Mouse (Mus musculus) A20 (cell line): Measurements from ENCODE around the gene Npr1.

Source experiments
- DNase-seq: peaks from one replicate; pipeline ENCODE4 v3.0.0-alpha.2; 2011; ENCODE audit warnings: low read depth, low spot score

Gene Npr1

DNA sequence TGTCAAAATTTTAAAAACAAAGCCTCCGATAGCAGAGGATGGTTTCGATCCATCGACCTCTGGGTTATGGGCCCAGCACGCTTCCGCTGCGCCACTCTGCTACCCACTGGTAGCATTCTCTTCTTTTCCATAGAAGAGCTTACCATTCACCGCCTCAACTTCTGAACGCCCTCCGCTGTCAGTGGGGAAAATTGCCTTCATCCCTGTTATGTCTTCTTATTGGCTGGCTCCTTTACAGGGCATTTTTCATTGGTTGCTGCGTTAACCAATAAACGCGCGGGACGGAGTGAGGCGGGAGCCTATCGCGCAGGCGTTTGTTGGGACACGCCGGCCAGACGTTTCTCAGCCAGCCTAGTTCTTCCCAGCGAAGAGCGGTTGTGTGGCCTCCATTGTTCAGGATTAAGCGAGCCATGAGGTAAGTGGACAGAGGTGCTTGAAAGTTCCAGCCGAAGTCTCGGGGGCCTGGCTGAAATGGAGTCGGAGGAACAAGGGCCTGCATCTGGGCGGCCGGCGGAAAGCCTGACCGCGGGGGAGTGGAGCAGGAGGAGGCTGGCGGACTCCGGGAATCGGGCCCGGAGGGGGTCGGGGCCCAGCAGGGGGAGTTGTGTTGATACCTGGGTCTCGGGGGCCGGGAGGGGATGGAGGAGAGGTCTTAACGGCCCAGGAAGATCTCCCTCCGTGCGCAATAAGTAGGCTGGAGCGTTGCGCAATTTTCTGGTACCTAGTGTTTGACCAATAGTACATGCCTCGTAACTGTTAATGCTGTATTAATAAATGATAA is 10.4 kb upstream of the Npr1 start, which contains the start of gene Ilf2:
Gene Ilf2 (plus strand): TSS at position 296 of the 781 bp plus-strand sequence.
- peak; percentile 98 for DNase-seq

- DNase-seq: peak; percentile 61
Measured at GRCm38 (mm10) chr3:90475151-90475830, 9.6 kb upstream of the Npr1 start.

- DNase-seq: peak; percentile 78
Measured at GRCm38 (mm10) chr3:90472213-90472612, 6.5 kb upstream of the Npr1 start.

GRCm38 (mm10) chr3:90467618-90468300 is 2.1 kb upstream of the Npr1 start:
- no peak for DNase-seq

GRCm38 (mm10) chr3:90466311-90466766 is 673 bp upstream of the Npr1 start:
- no peak for DNase-seq

GRCm38 (mm10) chr3:90465081-90465685 is 483 bp downstream of the Npr1 start:
- no peak for DNase-seq

- no peak for DNase-seq
Measured at GRCm38 (mm10) chr3:90464552-90465080, 1.1 kb downstream of the Npr1 start.

DNA sequence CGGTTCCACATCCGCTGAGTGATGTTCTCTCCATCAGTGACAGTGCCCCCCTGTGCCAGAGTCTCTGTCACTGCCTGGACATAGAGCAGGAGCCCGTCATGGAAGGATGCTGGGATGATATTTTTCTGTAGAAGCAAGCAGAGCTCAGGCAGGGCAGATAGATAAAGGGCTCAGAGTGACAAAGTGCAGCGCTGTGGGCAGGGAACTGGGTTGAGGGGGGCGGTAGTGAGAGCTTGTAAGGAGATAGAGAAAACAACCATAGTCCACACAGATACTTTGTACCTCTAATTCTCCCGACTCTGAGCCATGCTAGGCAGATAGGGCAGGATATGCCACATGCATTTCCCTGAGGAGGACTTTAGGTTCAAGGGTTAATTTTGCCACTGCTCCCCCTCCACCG is 3.1 kb downstream of the Npr1 start:
- no peak for DNase-seq

- DNase-seq: no peak
Measured at GRCm38 (mm10) chr3:90461935-90462334, 3.7 kb downstream of the Npr1 start.

- no peak for DNase-seq
Measured at GRCm38 (mm10) chr3:90460315-90460714, 5.4 kb downstream of the Npr1 start.

- DNase-seq: no peak
Measured at GRCm38 (mm10) chr3:90459727-90460126, 5.9 kb downstream of the Npr1 start.

DNA sequence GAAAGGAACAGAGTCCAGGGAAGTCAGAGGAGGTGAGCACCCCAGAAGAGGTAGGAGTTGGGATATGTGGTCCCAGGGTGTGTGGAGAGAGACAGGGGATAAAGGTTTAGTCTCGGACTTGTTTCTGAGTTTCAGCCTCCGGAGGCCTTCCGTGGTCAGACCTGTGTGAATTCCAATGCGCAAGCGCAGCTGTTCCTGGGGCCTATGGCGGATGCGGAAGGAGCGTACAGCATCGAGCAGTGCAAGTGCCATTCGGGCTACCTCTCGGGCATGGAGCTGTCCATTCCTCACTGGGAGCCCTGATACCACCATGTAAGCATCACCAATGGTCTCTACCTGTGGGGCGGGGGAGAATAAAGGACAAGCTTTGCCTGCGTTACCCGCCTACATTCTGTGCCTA is 10.7 kb downstream of the Npr1 start:
- no peak for DNase-seq

DNA sequence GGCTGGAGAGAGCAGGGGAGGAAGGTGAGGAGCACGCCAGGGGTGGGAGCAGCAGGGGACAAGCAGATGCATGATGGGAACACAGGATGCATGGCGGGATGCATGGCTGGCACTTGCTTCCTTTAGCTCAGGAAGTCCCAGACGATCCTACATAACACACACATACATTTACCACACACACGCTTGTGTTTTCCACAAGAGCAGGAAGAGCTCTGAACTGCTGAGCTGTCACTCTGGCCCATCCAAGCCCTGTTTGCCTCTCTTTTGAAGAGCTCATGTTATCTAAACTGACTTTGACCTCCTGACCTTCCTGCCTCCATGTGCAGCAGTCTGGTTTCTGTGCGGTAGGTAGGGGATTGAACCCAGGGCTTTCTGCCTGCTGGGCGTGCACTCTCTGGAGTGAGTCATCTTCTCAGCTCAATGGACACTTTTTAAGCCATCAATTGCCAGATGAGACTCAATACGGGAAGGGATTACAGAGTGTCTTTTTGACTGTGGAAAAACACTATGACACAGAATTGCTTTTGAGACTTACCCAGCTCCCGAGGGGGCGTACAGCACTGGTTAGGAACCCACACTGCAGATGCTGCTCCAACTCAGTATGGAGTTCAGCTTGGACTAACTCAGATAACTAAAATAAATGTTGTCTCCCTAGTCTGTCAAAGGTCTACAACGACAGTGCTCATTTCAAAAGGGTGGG is 14.1 kb downstream of the Npr1 start:
- DNase-seq: no peak

GRCm38 (mm10) chr3:90450874-90451273 is 14.8 kb downstream of the Npr1 start:
- no peak for DNase-seq

- DNase-seq: no peak
Measured at GRCm38 (mm10) chr3:90448626-90449025, 17.0 kb downstream of the Npr1 start.

DNA sequence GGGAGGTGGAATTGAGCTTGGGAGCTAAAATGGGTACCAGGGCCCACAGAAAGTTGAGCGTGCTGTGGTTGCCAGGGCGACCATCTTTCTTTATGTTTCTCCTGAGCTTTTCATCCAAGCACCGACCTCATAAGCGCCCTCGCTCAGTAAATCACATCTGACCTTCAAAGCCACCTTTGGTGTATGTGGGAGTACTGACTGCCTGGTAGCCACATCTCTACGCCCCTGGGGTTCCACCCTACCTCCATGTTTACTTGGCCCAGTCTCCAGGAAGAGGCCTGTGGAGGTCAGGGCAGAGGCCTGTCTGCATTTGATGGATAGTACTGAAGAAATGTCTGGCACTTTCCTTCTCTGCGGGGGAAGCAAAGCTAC is 18.6 kb downstream of the Npr1 start:
- DNase-seq: no peak

- no peak for DNase-seq
Measured at GRCm38 (mm10) chr3:90446389-90447122, 19.1 kb downstream of the Npr1 start.

GRCm38 (mm10) chr3:90445417-90446200 is 20.1 kb downstream of the Npr1 start:
- DNase-seq: no peak

DNA sequence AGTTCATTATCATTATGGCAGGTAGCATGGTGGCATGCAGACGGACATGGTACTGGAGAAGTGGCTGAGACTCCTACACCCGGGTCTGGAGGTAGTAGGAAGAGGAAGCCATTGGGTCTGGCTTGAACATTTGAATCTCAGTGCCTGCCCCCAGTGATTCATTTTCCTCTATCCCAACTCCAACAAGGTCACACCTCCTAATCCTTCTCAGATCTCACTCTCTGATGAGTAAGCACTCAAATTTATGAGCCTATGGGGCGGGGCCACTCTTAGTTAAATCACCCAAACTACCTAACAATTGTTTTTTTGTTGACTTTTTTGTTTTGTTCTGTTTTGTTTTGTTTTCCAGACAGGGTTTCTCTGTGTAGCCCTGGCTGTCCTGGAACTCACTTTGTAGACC is 21.7 kb downstream of the Npr1 start:
- DNase-seq: no peak

DNA sequence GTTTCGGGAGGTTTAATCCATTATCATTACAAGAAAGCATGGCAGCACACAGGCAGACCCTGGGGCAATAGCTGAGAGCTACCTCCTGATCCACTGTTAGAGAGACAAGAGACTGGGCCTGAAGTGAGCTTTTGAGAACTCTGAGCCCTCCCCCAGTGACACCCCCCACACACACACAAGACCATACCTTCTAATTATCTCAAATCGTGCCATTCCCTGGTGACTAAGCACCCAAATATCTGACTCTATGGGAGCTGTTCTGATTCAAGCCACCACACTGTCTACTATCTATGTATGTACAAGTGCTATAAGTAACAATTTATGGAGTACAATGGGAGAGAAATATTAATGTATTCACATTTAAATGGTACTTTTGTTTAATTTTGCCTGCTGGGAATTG is 24.9 kb downstream of the Npr1 start:
- DNase-seq: no peak
